Mouse (Mus musculus) bone marrow macrophage, adult 2 months (primary cell): ENCODE results near the gene Psma3. TPM values are rescaled to one million over a fixed set of nuclear protein-coding genes. Genes with fewer than 3 reads are reported as not detected.

Experiments used
- H3K27ac ChIP-seq: 2 replicates; pipeline ENCODE4 v1.5.1; 2012; ENCODE audit warnings: low read depth, low read length; ENCODE audit not compliant: insufficient read depth
- H3K4me1 ChIP-seq: 2 replicates; pipeline ENCODE4 v1.6.1; 2012; ENCODE audit warnings: low read length; ENCODE audit not compliant: control insufficient read depth, insufficient read depth
- H3K4me3 ChIP-seq: 2 replicates; pipeline ENCODE4 v1.5.1; 2012; ENCODE audit warnings: mild to moderate bottlenecking, low read length, moderate library complexity; ENCODE audit not compliant: insufficient read depth
- CTCF ChIP-seq: IDR thresholded peaks from 2 replicates; pipeline ENCODE4 v1.5.1; 2012; ENCODE audit warnings: low read depth, mild to moderate bottlenecking, low read length, moderate library complexity
- POLR2A ChIP-seq: IDR thresholded peaks from 2 replicates; pipeline ENCODE4 v1.6.1; 2012; ENCODE audit warnings: mild to moderate bottlenecking, low read depth, low read length, borderline replicate concordance
- polyA plus RNA-seq: library from polyadenylated mRNA; stranded (reverse); fragments of >200 nt; gene quantifications from 2 replicates; pipeline ENCODE4 v1.2.4, GENCODE M21; 2012; ENCODE audit not compliant: missing spikeins, insufficient read depth, insufficient read length

Psma3 gene
- polyA plus RNA-seq: 153 and 169 TPM in 2 replicates

DNA sequence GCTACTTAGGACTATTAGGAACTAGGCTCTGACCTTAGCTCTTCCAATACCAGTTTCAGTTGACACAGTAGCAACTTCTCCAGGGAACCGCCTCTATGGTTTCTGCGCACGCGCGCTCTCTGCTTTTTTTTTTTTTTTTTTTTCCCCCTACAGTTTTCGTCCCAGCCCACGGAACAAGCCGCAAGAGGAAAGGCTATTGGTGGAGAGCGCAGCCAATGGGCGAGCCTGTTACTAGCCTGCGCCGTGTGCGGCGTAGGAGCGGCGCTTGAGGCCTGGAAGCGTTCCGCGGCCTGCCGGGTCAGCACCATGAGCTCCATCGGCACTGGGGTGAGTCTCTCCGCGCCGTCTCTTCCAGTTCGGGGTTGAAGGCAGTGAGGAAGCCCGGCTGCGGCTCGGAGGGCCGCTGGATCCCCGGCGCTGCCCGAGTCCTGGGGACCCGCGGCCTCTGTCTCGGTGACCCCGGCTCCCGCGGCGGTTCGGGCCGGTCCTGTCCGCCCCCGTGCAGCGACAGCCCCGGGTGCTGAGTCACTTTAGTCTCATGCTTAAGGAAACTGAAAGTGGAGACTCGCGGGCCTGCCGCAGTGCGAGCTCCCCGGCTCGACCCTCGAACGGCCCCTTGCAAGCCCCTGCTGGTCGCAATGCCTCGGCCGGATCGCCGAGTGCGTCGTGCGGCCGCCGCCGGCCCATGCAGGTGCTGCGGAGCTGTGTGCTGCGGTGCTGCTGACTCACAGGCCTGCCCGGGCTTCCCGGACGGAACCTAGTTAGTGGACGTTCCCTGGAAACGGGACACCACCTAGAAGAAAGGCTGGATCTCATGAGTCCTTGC is at the start of gene Psma3:
Psma3 (plus strand) TSS at position 181 of the 826 bp plus-strand sequence.
- peaks cover 11% of the 10 kb centered on the region for H3K4me1 ChIP-seq
- no peak for TF ChIP-seq CTCF
- no peak for TF ChIP-seq POLR2A
- peak within 1 kb of the TSS; percentile 87 for H3K27ac ChIP-seq
- H3K4me3 ChIP-seq: peak within 1 kb of the TSS; percentile 72

DNA sequence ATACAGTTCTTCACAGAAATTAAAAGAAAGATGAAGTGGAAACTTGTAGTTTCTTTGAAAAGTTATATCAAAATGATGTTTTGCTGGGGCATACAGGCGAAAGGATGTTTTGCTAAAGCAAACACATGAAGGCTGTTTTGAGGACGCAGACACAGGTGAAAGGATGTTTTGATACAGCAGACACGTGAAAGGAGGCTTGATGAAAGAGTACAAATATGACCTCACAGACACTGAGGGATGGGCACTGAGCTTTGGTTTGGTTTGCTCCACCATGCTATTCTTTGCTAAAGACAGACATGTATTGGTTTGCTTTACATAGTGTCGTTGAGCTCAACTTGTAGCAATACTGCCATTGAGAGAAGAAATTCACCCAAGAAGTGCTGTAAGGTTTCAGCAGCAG is 44.6 kb upstream of the Psma3 start:
- no peak for TF ChIP-seq CTCF
- Histone ChIP-seq H3K4me1 (no peaks in the 10 kb centered on the region), H3K27ac (no peak overlapping the region), H3K4me3 (no peak overlapping the region)

GRCm38 (mm10) chr12:70937150-70937549 is 37.3 kb upstream of the Psma3 start:
- TF ChIP-seq POLR2A (no peak), CTCF (no peak)
- Histone ChIP-seq H3K4me3 (peak overlapping the region; percentile 89), H3K4me1 (peaks cover 8% of the 10 kb centered on the region), H3K27ac (peak overlapping the region; percentile 97)

GRCm38 (mm10) chr12:70937571-70938384 is 36.6 kb upstream of the Psma3 start, which contains the start of gene Actr10:
Gene Actr10, plus strand, starts transcription at chr12:70937857.
- H3K4me3 ChIP-seq: peak within 1 kb of the TSS; percentile 100
- TF ChIP-seq POLR2A (no peak), CTCF (no peak)
- H3K27ac ChIP-seq: peak within 1 kb of the TSS; percentile 97
- H3K4me1 ChIP-seq: peaks cover 8% of the 10 kb centered on the region

- H3K4me1 ChIP-seq: peaks cover 8% of the 10 kb centered on the region
- TF ChIP-seq CTCF: no peak
- TF ChIP-seq POLR2A: no peak
- H3K4me3 ChIP-seq: no peak overlapping the region
- no peak overlapping the region for H3K27ac ChIP-seq
Observed at GRCm38 (mm10) chr12:70940806-70941205, 33.6 kb upstream of the Psma3 start.

GRCm38 (mm10) chr12:70944181-70944580 is 30.2 kb upstream of the Psma3 start:
- H3K27ac ChIP-seq: no peak overlapping the region

GRCm38 (mm10) chr12:70946585-70947256 is 27.7 kb upstream of the Psma3 start:
- TF ChIP-seq CTCF: no peak
- no peak for TF ChIP-seq POLR2A

More at GRCm38 (mm10) chr12:70944181-70944580, 30.2 kb upstream of the Psma3 start:
- TF ChIP-seq CTCF (no peak), POLR2A (no peak)
- Histone ChIP-seq H3K4me3 (no peak overlapping the region), H3K4me1 (peaks cover 5% of the 10 kb centered on the region)

DNA sequence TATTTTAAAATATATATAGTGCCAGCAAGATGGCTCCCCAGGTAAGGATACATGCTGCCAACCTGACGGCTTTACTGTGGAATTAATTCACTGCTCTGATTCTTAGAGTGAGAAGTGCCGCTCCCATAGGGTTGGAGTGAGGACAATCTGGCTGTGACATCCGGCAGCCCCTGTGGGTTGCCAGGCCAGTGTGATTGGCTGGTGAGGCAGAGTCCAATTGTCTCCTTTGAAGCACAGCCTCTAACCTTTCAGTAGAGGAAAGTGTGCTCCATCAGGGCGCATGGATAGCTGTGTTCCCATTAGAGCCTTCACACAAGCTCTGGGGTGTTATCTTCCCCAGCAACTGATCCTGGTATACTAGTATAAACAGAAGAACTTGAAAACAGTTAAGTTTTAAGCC is 15.8 kb upstream of the Psma3 start:
- Histone ChIP-seq H3K4me1 (no peaks in the 10 kb centered on the region), H3K27ac (no peak overlapping the region), H3K4me3 (no peak overlapping the region)
- TF ChIP-seq CTCF (no peak), POLR2A (no peak)

More at GRCm38 (mm10) chr12:70946585-70947256, 27.7 kb upstream of the Psma3 start:
- Histone ChIP-seq H3K4me1 (no peaks in the 10 kb centered on the region), H3K4me3 (no peak overlapping the region), H3K27ac (no peak overlapping the region)

DNA sequence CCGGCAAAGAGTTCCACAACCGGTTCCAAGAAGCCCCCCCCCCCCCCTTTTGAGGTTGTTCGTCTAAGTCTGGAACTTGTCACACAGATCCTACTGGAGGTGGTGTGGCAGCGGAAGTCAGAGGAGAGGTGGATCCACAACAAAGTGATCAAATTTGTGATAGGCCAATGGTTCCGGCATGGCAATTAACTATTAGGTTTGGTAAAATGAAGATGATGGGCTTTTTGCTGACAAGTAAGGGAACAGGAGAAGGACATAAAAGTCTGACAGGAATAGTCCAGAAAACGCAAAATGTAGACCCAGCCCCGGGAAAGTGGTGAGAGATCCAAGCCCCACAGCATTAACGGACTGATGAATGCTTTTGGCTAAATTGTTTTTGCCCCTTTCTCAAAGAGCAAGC is 6.8 kb upstream of the Psma3 start:
- H3K4me1 ChIP-seq: peaks cover 5% of the 10 kb centered on the region; the same call in 1 of the 2 replicates
- no peak for TF ChIP-seq CTCF
- TF ChIP-seq POLR2A: no peak
- peak overlapping the region; percentile 90 for H3K27ac ChIP-seq
- peak overlapping the region; percentile 80 for H3K4me3 ChIP-seq
